Mouse (Mus musculus) midbrain, embryonic 10.5 days (tissue): Measurements from ENCODE around the gene Cd79a. TPM values are rescaled to one million over a fixed set of nuclear protein-coding genes. Genes with fewer than 3 reads are reported as not detected.
A peak's percentile ranks its signal among the peaks of the same experiment; 100 is the strongest.

Experiments
- DNase-seq: peaks from one replicate; pipeline ENCODE4 v3.0.0-alpha.2; 2017; ENCODE audit warnings: low spot score
- H3K27ac ChIP-seq: fragments of 300-500 bp; sonication (generic); replicated peaks from 2 replicates; pipeline ENCODE4 v1.5.1; 2016; ENCODE audit warnings: mild to moderate bottlenecking
- H3K27me3 ChIP-seq: fragments of 300-500 bp; sonication (generic); 2 replicates; pipeline ENCODE4 v1.6.1; 2016; ENCODE audit warnings: low read depth, mild to moderate bottlenecking; ENCODE audit not compliant: poor library complexity, severe bottlenecking
- H3K36me3 ChIP-seq: fragments of 300-500 bp; sonication (generic); 2 replicates; pipeline ENCODE4 v1.6.1; 2016; ENCODE audit warnings: mild to moderate bottlenecking, moderate library complexity
- H3K4me1 ChIP-seq: fragments of 300-500 bp; sonication (generic); 2 replicates; pipeline ENCODE4 v1.6.1; 2016
- H3K4me3 ChIP-seq: fragments of 300-500 bp; sonication (generic); 2 replicates; pipeline ENCODE4 v1.5.1; 2016; ENCODE audit warnings: mild to moderate bottlenecking, moderate library complexity
- H3K9me3 ChIP-seq: fragments of 300-500 bp; sonication (generic); replicated peaks from 2 replicates; pipeline ENCODE4 v1.6.1; 2016; ENCODE audit warnings: mild to moderate bottlenecking
- WGBS: fragments of 180-500 bp; shearing (Covaris S2); methylation state at CpG from one replicate; pipeline ENCODE4 v1.1.7; 2016; 5-methylcytosine and 5-hydroxymethylcytosine counted together
- polyA plus RNA-seq: library from polyadenylated mRNA; unstranded; fragments of >200 nt; fragmentation: Nextera tagmentation; extraction: Ambion mirVana; gene quantifications from 2 replicates; pipeline ENCODE4 v1.2.1, GENCODE M21; 2016

Gene Cd79a
- 0.15 and 0.23 TPM in 2 replicates for polyA plus RNA-seq

GRCm38 (mm10) chr7:24897224-24897623, at the start of gene Cd79a:
Gene Cd79a (plus strand): TSS chr7:24897381.
- H3K4me3 ChIP-seq, result no peak within 1 kb of the TSS
- no peak within 1 kb of the TSS for H3K27ac ChIP-seq
- H3K4me1 ChIP-seq, result peaks cover under 1% of the 10 kb centered on the region; the same call in 1 of the 2 replicates
- 0 out of 2 replicates have a peak, but pooled peaks cover 5% of the 10 kb centered on the region for H3K36me3 ChIP-seq
- 81% methylated on average over 12 of the region's 12 CpGs for WGBS
- DNase-seq, result no peak
- H3K27me3 ChIP-seq, result no peaks in the 10 kb centered on the region
- H3K9me3 ChIP-seq, result no peaks in the 10 kb centered on the region

GRCm38 (mm10) chr7:24850162-24850561, 47.0 kb upstream of the Cd79a start:
- Histone ChIP-seq H3K27me3 (no peaks in the 10 kb centered on the region), H3K4me1 (peaks cover 28% of the 10 kb centered on the region), H3K36me3 (no peaks in the 10 kb centered on the region), H3K4me3 (no peak overlapping the region), H3K27ac (0 out of 2 replicates have a peak overlapping the region, but pooled peaks have one; percentile 17), H3K9me3 (no peaks in the 10 kb centered on the region)
- 35% methylated on average over 5 of the region's 5 CpGs for WGBS
- no peak for DNase-seq

- H3K27me3 ChIP-seq, result no peaks in the 10 kb centered on the region
- peaks cover 22% of the 10 kb centered on the region for H3K4me1 ChIP-seq
- H3K4me3 ChIP-seq, result no peak overlapping the region
- peak; percentile 52 for DNase-seq
- no peaks in the 10 kb centered on the region for H3K9me3 ChIP-seq
- 42% methylated on average over 6 of the region's 6 CpGs for WGBS
- H3K27ac ChIP-seq, result peak overlapping the region; percentile 67
- no peaks in the 10 kb centered on the region for H3K36me3 ChIP-seq
Observed at GRCm38 (mm10) chr7:24850899-24851303, 46.3 kb upstream of the Cd79a start.

- no peaks in the 10 kb centered on the region for H3K36me3 ChIP-seq
- H3K4me3 ChIP-seq, result no peak overlapping the region
- H3K27me3 ChIP-seq, result no peaks in the 10 kb centered on the region
- no peak overlapping the region for H3K27ac ChIP-seq
- H3K9me3 ChIP-seq, result no peaks in the 10 kb centered on the region
- WGBS, result 86% methylated on average over 5 of the region's 5 CpGs
- peaks cover 18% of the 10 kb centered on the region for H3K4me1 ChIP-seq
- no peak for DNase-seq
Observed at GRCm38 (mm10) chr7:24851596-24852325, 45.4 kb upstream of the Cd79a start.

- 83% methylated on average over 8 of the region's 8 CpGs for WGBS
- peaks cover 22% of the 10 kb centered on the region for H3K4me1 ChIP-seq
- H3K9me3 ChIP-seq, result no peaks in the 10 kb centered on the region
- no peak for DNase-seq
- no peaks in the 10 kb centered on the region for H3K36me3 ChIP-seq
- H3K27me3 ChIP-seq, result no peaks in the 10 kb centered on the region
- H3K27ac ChIP-seq, result peak overlapping the region; percentile 18; the same call in 1 of the 2 replicates
- no peak overlapping the region for H3K4me3 ChIP-seq
Observed at GRCm38 (mm10) chr7:24852557-24853232, 44.5 kb upstream of the Cd79a start.

GRCm38 (mm10) chr7:24853233-24853563, 44.0 kb upstream of the Cd79a start:
- H3K27ac ChIP-seq, result peak overlapping the region; percentile 70; the same call in 1 of the 2 replicates
- no peaks in the 10 kb centered on the region for H3K36me3 ChIP-seq
- H3K4me1 ChIP-seq, result peaks cover 22% of the 10 kb centered on the region
- DNase-seq, result no peak
- H3K9me3 ChIP-seq, result no peaks in the 10 kb centered on the region
- no peak overlapping the region for H3K4me3 ChIP-seq
- H3K27me3 ChIP-seq, result no peaks in the 10 kb centered on the region

GRCm38 (mm10) chr7:24853695-24854094, 43.5 kb upstream of the Cd79a start:
- Histone ChIP-seq H3K4me3 (no peak overlapping the region), H3K36me3 (no peaks in the 10 kb centered on the region), H3K27ac (peak overlapping the region; percentile 70), H3K9me3 (no peaks in the 10 kb centered on the region), H3K4me1 (peaks cover 22% of the 10 kb centered on the region), H3K27me3 (no peaks in the 10 kb centered on the region)
- WGBS, result 48% methylated on average over 7 of the region's 7 CpGs
- no peak for DNase-seq

GRCm38 (mm10) chr7:24856460-24857120, 40.6 kb upstream of the Cd79a start:
- 33% methylated on average over 6 of the region's 6 CpGs for WGBS
- Histone ChIP-seq H3K9me3 (no peaks in the 10 kb centered on the region), H3K4me1 (peaks cover 14% of the 10 kb centered on the region), H3K27me3 (no peaks in the 10 kb centered on the region), H3K27ac (peak overlapping the region; percentile 23; the same call in 1 of the 2 replicates), H3K4me3 (no peak overlapping the region), H3K36me3 (no peaks in the 10 kb centered on the region)
- no peak for DNase-seq

GRCm38 (mm10) chr7:24859234-24859633, 37.9 kb upstream of the Cd79a start:
- Histone ChIP-seq H3K4me1 (peaks cover 12% of the 10 kb centered on the region), H3K4me3 (no peak overlapping the region), H3K27me3 (no peaks in the 10 kb centered on the region), H3K9me3 (no peaks in the 10 kb centered on the region), H3K27ac (no peak overlapping the region), H3K36me3 (no peaks in the 10 kb centered on the region)
- 85% methylated on average over 5 of the region's 5 CpGs for WGBS
- DNase-seq, result no peak

- Histone ChIP-seq H3K9me3 (no peaks in the 10 kb centered on the region), H3K36me3 (no peaks in the 10 kb centered on the region), H3K4me1 (peaks cover 9% of the 10 kb centered on the region), H3K27ac (no peak within 1 kb of the TSS), H3K27me3 (no peaks in the 10 kb centered on the region; the same call in 1 of the 2 replicates), H3K4me3 (no peak within 1 kb of the TSS)
- DNase-seq, result no peak
- WGBS, result 89% methylated on average over 7 of the region's 7 CpGs
Observed at GRCm38 (mm10) chr7:24861913-24862312, 35.3 kb upstream of the Cd79a start, which contains the start of gene Gm9844. Gene Gm9844 (plus strand): TSS chr7:24862213.

- H3K27ac ChIP-seq, result no peak overlapping the region
- H3K4me1 ChIP-seq, result peaks cover 6% of the 10 kb centered on the region
- H3K27me3 ChIP-seq, result no peaks in the 10 kb centered on the region; the same call in 1 of the 2 replicates
- H3K9me3 ChIP-seq, result no peaks in the 10 kb centered on the region
- no peak overlapping the region for H3K4me3 ChIP-seq
- 90% methylated on average over 4 of the region's 4 CpGs for WGBS
- DNase-seq, result no peak
- no peaks in the 10 kb centered on the region for H3K36me3 ChIP-seq
Observed at GRCm38 (mm10) chr7:24862853-24863252, 34.3 kb upstream of the Cd79a start.

GRCm38 (mm10) chr7:24864156-24864555, 33.0 kb upstream of the Cd79a start:
- Histone ChIP-seq H3K9me3 (no peaks in the 10 kb centered on the region), H3K27ac (no peak overlapping the region), H3K4me3 (no peak overlapping the region), H3K27me3 (peaks cover 7% of the 10 kb centered on the region), H3K36me3 (no peaks in the 10 kb centered on the region), H3K4me1 (peaks cover 6% of the 10 kb centered on the region)
- WGBS, result 26% methylated on average over 6 of the region's 6 CpGs
- DNase-seq, result no peak
